8 mouse cellular contexts compared by ENCODE assay signal in the genomic region with DNA sequence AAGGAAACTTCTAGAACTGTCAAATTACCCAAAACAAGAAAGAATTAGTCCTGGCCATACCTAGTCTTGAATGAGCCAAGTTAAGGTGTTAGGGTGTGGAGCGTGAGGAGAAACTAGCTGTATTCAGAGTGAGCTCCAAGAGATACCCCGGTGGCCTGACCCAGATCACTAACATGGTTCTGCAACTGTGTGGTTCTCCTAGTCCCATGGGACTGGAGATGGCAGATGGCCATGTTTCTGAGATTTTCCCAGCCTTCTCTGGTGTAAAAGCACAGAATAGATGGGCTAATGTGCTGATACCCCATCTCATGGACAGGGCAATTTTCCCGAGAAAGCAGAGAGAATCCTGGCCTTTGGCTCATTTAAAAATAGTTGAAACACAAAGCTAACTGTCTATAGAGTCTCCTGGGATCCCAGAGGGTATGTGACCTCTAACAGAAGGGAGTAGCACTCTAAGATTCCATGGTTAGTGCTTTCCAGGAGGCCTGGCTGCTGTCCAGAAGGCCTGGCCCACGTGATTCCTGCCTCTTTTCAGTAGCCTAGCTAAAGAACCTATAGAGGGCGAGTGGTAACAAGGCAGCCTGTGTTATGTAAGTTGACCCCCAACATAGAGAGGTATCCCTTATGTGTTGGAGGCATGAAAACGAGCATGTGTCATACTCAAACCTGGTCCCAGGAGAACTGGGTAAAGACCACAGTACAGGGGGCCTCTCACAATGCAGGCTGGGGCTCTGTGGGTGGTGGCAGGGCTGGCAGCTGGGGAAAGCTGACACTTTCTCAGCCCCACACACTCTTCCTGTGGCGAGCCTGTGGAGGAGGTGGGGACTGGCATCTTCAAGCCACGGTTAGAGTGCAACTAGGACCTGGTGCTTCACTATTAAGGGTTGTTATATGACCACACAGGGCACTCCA.
DNase-seq lines count a peak whose midpoint lies in the region; ATAC-seq lines count a peak whose summit lies in the region.

No protein-coding gene starts in this region.

- H3K9me3 ChIP-seq in lung, embryonic 15.5 days = no peaks in the 10 kb centered on the region

- H3K27ac ChIP-seq in lung, embryonic 15.5 days = peak overlapping the region; percentile 69

- H3K9ac ChIP-seq in lung, embryonic 15.5 days = no peak overlapping the region

- peak; percentile 65 for DNase-seq in ovary, postnatal 36 days (ENCODE audit: low spot score)
- no peak for DNase-seq in ovary, postnatal 10 days (ENCODE audit: low spot score)
- peak; percentile 34 to 36 for DNase-seq in gastrocnemius, postnatal 36 days
- DNase-seq in retina, postnatal 1 day = peak; percentile 81
- no peak for DNase-seq in B cell, adult 2 months
- DNase-seq in thymus, postnatal 0 days (ENCODE audit: low spot score) = no peak

- peak; percentile 24 for ATAC-seq in inflammation-experienced regulatory T-cells, adult 6 months
- ATAC-seq in lung, embryonic 15.5 days (ENCODE audit: borderline replicate concordance, extremely low read depth, low FRiP score, low TSS enrichment) = peak; percentile 58; the same call in 1 of the 2 replicates

- no peak overlapping the region for H3K4me2 ChIP-seq in lung, embryonic 15.5 days

- H3K27me3 ChIP-seq in lung, embryonic 15.5 days = no peaks in the 10 kb centered on the region

- 28% methylated on average over 8 of the region's 8 CpGs for WGBS in lung, embryonic 15.5 days

- no peaks in the 10 kb centered on the region for H3K36me3 ChIP-seq in lung, embryonic 15.5 days

- H3K4me3 ChIP-seq in lung, embryonic 15.5 days = no peak overlapping the region

- intact Hi-C loops in gastrocnemius, postnatal 36 days (cut with DNase I) = no loop called here

- H3K4me1 ChIP-seq in lung, embryonic 15.5 days = peaks cover 36% of the 10 kb centered on the region

Comparison
In these comparisons a context has a peak if more than half of its experiments do, and no peak if none do; other contexts are left out.
1. DNase-seq: peak in ovary, postnatal 36 days (single experiment), gastrocnemius, postnatal 36 days (2 of 2) and retina, postnatal 1 day (single experiment); none in ovary, postnatal 10 days (single experiment), B cell, adult 2 months (0 of 2) and thymus, postnatal 0 days (single experiment).